Mouse (Mus musculus) spleen, postnatal 36 days (tissue): ENCODE data around the gene Glp1r.
A peak's percentile ranks its signal among the peaks of the same experiment; 100 is the strongest.

Experiments
- DNase-seq, 2 experiments: peaks; one replicate each; pipeline ENCODE4 v3.0.0; 2022; ENCODE audit warnings: low spot score in 2 of 2, mixed read lengths in 1 of 2

The Glp1r gene

GRCm38 (mm10) chr17:30912536-30912935 is 10.9 kb downstream of the Glp1r start:
- no peak for DNase-seq

DNA sequence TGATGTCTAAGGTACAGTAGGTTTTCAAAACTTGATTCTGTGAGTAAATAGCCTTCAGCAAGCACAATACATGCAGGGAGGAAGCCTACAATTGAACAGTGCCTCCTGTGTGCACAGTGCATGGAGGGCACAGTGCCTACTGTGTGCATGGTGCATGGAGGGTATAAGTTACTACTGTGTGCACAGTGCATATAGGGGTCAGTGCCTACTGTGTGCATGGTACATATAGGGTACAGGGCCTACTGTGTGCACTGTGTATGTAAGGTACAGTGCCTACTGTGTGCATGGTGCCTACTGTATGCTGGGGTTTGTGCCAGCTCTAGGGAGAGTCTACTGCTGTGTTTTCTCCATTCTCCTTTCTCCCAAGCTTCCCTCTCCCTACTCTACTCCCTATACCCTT is 12.6 kb downstream of the Glp1r start:
- no peak for DNase-seq

DNA sequence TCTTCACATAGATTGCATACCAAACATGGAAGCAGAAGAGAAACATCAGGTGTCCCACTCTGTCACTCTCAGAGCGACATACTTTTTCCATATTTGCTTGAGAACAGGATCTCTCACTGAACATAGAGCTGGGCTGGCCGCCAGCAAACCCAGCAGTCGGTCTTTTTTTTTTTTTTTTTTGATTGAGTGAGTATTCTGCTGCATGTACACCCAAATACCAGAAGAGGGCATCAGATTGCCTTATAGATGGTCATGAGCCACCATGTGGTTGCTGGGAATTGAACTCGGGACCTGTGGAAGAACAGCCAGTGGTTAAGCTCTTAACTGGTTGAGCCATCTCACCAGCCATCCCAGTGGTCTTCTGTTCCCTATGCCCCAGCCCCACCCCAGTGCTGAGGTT is 21.9 kb downstream of the Glp1r start:
- no peak for DNase-seq

DNA sequence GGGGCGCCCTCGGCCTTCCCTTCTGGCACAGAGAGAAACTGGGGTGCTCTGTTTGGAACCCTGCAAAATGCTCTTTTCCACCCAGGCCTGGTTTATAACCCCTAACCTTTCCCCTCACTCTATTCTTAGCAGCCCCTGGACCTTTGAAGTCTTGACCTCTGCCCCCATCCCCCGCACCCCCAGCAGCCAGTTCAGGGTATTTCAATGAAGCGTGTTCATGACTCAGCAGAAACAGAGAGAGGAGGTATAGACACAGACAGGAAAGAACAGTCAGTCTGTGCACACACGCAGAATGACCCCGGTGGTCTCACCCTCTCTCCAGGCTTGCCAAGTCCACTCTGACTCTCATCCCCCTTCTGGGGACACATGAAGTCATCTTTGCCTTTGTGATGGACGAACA is 29.2 kb downstream of the Glp1r start:
- DNase-seq, result no peak

- DNase-seq, result no peak
Measured at GRCm38 (mm10) chr17:30932836-30933235, 31.2 kb downstream of the Glp1r start.

DNA sequence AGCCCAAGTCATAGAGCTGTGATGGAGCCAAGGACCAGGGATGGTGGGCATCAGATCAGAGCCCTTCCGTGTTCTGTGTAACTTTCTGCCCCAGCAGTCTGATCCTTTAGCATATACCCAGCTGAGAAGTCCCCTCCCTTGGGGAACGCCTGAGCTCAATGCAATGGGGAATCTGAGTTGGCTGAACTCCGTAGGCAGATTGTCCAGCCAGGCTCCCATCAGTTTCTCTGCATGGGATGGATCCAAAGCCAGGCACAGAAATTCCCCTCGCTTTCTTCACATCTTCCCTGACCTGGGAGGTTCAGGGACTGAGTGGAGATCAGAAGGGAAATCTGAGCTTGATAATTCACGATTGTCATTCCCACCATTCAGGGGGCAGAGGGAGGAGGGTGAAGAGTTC is 33.7 kb downstream of the Glp1r start:
- DNase-seq, result no peak

GRCm38 (mm10) chr17:30938554-30938953 is 36.9 kb downstream of the Glp1r start:
- no peak for DNase-seq

DNA sequence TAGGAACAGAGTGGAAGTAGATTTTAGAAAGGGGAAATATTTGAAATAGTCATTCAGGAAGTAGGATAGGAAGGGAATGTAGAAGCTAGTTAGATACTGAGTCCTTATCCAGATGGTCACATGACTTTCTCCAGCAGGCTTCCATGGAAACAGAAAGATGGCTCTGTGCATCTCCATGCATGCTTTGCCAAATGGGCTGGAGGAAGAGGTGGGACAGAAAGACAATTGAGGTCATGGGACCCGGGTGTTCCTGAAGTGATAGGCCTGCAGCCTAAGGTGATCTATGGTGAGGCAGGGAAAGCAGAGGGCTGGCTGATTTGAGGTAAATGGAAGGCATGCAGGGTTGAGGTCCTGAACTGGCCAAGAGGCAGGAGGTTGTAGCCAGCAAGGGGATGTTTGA is 46.8 kb downstream of the Glp1r start:
- no peak for DNase-seq

DNA sequence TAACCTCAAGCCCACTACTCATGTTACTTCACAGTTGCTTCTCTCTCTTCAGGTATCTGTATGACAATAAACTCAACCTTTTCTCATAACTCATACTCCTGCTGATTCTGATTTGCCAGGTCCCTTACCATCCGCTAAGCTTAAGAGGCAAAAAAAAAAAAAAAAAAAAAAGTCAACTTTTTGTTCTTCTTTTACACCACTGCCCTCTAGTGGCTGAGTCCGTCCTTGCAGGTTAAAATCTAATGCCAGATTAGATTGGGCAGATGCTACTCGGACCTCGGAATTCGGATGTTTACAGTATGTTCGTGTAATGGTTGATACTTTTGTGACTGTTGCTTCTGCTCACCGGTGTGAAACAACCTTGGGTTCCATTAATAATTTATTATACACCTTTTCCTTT is 49.2 kb downstream of the Glp1r start:
- DNase-seq, result peak; percentile 23 to 27

DNA sequence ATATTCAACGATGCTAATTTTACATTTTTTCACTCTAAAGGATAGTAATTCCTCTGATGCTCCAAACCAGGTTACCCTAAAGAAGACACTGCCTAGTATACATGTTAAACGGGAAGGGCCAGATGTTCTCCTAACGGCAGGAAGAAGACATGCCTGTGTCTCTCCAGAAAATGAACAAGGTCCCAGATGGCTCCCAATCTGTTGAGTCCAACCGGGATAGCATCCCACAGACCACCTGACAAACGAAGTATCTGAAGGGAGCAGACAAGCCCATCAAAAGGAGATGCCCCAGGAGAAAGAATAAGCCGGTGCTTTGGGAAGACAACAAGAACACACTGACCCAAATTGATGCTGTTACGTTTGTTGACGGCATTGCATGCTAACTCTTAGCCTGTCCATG is 50.0 kb downstream of the Glp1r start:
- DNase-seq, result no peak

DNA sequence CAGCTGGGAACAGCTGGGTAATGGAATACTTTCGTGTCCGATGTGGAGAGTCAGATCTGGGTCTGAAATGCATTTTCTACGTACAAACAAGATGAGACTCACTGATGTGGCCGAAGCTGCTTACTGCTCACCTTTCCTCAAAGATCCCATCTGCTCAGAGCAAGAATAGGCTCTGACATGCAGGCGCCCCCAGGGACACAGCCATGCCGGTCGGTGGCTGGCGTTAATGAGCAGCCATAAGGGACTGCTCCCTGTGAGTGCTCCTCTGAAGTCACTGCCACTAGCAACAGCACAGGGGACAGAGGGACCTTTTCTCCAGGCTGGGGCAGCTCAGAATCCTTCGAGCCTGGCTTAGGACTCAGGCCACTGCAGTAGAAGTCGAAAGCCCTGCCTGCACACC is 52.7 kb downstream of the Glp1r start, which contains the start of gene Umodl1:
TSS of gene Umodl1 (plus strand) at position 301 of the 400 bp plus-strand sequence.
- no peak for DNase-seq

DNA sequence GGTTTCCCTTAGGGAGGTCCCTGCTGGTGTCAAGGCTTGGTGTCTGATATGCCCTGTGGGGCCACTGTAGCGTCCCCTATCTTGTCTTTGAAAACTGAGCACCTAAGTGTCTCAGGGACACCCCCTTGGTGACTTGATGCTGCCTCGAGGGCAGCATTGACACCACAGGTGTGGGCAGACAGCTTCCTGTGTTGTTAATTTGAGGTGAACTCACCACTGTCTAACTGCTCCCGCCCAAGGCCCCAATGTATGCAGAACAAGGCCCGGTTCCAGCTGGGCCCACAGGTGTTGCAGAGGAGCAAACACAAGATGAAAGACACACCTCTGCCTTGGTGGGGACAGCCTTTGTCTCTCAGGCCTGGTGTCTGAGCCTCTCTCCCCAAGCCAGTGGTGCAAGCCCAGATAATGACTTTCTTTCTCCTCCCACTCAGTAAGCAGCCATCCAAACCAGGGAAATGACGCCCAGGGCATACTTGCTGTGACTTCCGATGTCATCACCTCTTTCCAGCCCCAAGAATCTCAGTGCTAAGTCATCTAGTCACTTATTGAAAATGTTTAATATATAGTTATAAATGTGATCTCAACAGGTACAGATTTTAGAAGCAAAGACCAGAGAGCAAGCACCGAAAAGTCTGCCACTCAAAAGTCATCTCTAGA is 60.4 kb downstream of the Glp1r start:
- no peak for DNase-seq

DNA sequence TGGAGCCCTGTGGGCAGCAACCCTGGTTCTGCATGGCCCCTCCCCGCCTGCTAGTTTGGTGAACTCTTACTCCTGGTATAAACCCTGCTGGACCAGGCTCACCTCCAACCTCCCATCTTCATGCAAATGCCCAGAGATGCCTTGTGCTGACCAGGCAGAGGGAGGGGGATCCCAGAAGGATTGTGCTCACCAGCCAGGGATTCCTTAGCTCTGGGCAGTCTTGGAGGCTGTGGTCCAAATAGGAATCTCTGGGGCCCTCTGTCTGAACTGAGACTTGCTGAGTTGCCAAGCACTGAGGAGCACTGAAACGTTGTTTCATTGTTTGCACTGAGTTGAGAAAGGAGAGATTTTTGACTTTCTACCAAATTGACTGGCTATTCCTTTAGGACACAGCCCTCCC is 61.3 kb downstream of the Glp1r start:
- no peak for DNase-seq

DNA sequence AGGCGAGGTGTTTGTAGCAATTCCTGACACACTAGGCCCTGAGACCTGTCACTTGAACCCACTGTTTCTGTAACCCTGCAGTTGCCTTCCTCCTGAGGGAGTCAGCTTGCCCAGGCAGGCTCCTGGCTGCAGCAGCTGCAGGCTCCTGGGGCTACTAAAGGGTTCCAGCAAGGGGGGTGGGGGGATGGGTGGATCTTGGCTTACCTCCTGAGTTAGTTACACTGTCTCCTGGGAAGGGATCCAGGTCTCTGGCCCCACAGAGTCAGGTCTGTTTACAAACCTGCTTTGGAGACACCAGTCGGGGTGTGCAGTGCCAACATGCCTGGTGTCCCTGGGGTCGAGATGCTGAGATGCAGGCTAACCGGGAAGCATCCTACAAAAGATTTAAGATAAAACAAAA is 68.4 kb downstream of the Glp1r start:
- no peak for DNase-seq

DNA sequence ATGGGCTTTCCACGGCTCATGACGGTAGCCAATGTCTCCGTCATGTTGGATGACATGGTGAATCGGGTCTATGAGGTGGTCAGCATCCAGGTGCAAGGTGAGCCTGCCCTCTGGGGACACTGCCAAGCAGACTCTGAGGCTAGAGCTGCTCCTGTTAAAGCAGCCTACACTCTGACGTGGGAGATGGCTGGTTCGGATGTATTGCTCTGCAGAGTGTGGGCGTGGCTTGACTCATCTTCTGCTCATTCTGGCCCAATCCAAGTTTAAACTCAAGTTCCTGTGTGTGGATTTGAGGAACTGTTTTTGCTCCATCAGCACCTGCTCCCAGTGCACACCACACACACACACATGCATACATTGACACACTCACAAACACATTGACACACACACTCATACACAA is 70.3 kb downstream of the Glp1r start:
- no peak for DNase-seq

DNA sequence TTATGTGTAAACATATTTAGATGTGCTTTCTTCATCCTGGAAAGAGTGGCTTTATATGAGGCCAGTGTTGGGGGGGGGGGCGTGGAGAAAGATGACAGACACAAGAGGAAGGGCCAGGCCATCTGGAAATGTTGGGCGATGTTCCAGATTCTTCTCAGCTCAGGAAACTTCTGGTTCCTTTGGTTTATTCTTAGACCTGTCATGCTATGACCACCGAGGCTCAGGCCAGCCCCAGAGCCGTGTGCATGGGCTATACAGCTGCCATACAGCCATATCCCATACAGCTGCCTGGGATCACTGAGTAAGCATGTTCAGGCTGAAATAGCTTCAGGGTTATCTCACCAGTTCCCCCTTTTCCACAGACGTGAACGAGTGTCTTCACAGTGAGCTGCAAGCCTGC is 71.7 kb downstream of the Glp1r start:
- no peak for DNase-seq

- DNase-seq, result no peak
Measured at GRCm38 (mm10) chr17:30977290-30977689, 75.7 kb downstream of the Glp1r start.

DNA sequence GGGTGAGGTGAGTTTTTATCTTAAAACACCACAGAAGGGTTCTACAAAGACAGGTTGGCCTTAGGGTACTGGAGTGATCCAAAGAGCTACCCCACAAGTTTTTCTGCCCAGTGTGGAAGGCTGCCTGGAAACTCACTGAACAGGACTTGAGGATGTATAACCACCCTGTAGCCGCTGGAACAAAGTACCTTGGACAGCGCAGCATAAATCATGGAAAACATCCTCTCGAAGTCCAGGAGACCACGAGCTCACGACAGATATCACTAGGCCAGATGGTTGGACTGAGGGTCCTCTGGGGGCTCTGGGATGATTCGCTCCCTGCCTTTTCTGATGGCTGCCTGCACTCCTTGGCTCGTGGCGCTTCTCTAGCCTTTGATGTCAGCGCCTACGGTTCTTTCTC is 76.9 kb downstream of the Glp1r start:
- DNase-seq, result no peak

GRCm38 (mm10) chr17:30983521-30983920 is 81.9 kb downstream of the Glp1r start:
- no peak for DNase-seq

- no peak for DNase-seq
Measured at GRCm38 (mm10) chr17:30990254-30990653, 88.6 kb downstream of the Glp1r start.
